Mouse (Mus musculus): ENCODE results near the gene Ipo8.

The Ipo8 gene

GRCm38 (mm10) chr6:148830748-148831727 is at the start of gene Ipo8:
Ipo8 (minus strand) TSS chr6:148831467.
- peak; percentile 100 for DNase-seq (ENCODE audit: low read depth, low spot score)

GRCm38 (mm10) chr6:148873911-148874310 is 42.6 kb upstream of the Ipo8 start:
- DNase-seq (ENCODE audit: low read depth, low spot score), result no peak

- no peak for DNase-seq (ENCODE audit: low read depth, low spot score)
Measured at GRCm38 (mm10) chr6:148845629-148846028, 14.4 kb upstream of the Ipo8 start.

- no peak for DNase-seq (ENCODE audit: low read depth, low spot score)
Measured at GRCm38 (mm10) chr6:148841760-148842159, 10.5 kb upstream of the Ipo8 start.

- no peak for DNase-seq (ENCODE audit: low read depth, low spot score)
Measured at GRCm38 (mm10) chr6:148838460-148838859, 7.2 kb upstream of the Ipo8 start.

GRCm38 (mm10) chr6:148831728-148832121 is 458 bp upstream of the Ipo8 start:
- DNase-seq (ENCODE audit: low read depth, low spot score), result no peak

GRCm38 (mm10) chr6:148830355-148830747 is 916 bp downstream of the Ipo8 start:
- DNase-seq (ENCODE audit: low read depth, low spot score), result no peak

- peak; percentile 49 for DNase-seq (ENCODE audit: low read depth, low spot score)
Measured at GRCm38 (mm10) chr6:148826119-148826518, 5.1 kb downstream of the Ipo8 start.

- peak; percentile 14 for DNase-seq (ENCODE audit: low read depth, low spot score)
Measured at GRCm38 (mm10) chr6:148818624-148819343, 12.5 kb downstream of the Ipo8 start.

- no peak for DNase-seq (ENCODE audit: low read depth, low spot score)
Measured at GRCm38 (mm10) chr6:148816751-148817150, 14.5 kb downstream of the Ipo8 start.

- no peak for DNase-seq (ENCODE audit: low read depth, low spot score)
Measured at GRCm38 (mm10) chr6:148811117-148811516, 20.1 kb downstream of the Ipo8 start.

GRCm38 (mm10) chr6:148799773-148800172 is 31.5 kb downstream of the Ipo8 start:
- DNase-seq (ENCODE audit: low read depth, low spot score), result no peak

- peak; percentile 61 for DNase-seq (ENCODE audit: low read depth, low spot score)
Measured at GRCm38 (mm10) chr6:148795145-148795544, 36.1 kb downstream of the Ipo8 start.

GRCm38 (mm10) chr6:148789010-148789673 is 42.1 kb downstream of the Ipo8 start:
- peak; percentile 55 for DNase-seq (ENCODE audit: low read depth, low spot score)

GRCm38 (mm10) chr6:148786186-148786585 is 45.1 kb downstream of the Ipo8 start:
- no peak for DNase-seq (ENCODE audit: low read depth, low spot score)

- DNase-seq (ENCODE audit: low read depth, low spot score), result no peak
Measured at GRCm38 (mm10) chr6:148784418-148784817, 46.8 kb downstream of the Ipo8 start.

- no peak for DNase-seq (ENCODE audit: low read depth, low spot score)
Measured at GRCm38 (mm10) chr6:148776236-148776635, 55.0 kb downstream of the Ipo8 start.

GRCm38 (mm10) chr6:148771423-148771822 is 59.8 kb downstream of the Ipo8 start:
- DNase-seq (ENCODE audit: low read depth, low spot score), result no peak

- DNase-seq (ENCODE audit: low read depth, low spot score), result no peak
Measured at GRCm38 (mm10) chr6:148768419-148768818, 62.8 kb downstream of the Ipo8 start.

- no peak for DNase-seq (ENCODE audit: low read depth, low spot score)
Measured at GRCm38 (mm10) chr6:148767228-148767627, 64.0 kb downstream of the Ipo8 start.

- DNase-seq (ENCODE audit: low read depth, low spot score), result no peak
Measured at GRCm38 (mm10) chr6:148761967-148762712, 69.1 kb downstream of the Ipo8 start.

Measured in brain, adult 2 months (tissue).